Mouse (Mus musculus): ENCODE results near the gene Epn2. TPM values are rescaled to one million over a fixed set of nuclear protein-coding genes. Genes with fewer than 3 reads are reported as not detected.

Epn2 gene
- total and polyA plus RNA-seq, 3 experiments = 7.2 to 13.8 (median 10.1) TPM

GRCm38 (mm10) chr11:61578983-61579877, at the start of gene Epn2 (continued):
- no peak for TF ChIP-seq TBP (conservative IDR thresholded peaks at IDR 0.05; ENCODE audit: low read depth, low read length)

DNA sequence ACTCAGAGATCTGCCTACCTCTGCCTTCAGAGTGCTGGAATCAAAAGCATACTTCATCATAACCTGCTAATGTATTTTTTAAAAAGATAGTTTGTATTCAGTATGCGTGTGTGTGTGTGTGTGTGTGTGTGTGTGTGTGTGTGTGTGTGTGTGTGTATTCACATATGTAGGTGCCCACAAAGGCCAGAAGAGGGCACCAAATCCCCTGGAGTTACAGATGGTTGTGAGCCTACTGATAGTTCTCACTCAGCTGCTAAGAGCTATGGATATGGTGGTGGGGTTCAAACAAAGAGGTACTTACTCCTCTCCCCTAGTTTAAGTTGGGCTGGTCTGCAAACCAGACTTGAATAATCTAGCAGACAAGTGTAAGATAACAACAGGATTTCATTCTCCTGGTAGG, 47.0 kb upstream of the Epn2 start:
- no peak for DNase-seq (ENCODE audit: extremely low read depth)
- Histone ChIP-seq H3K9ac (ENCODE audit: insufficient read depth, low read depth) (no peak overlapping the region), H3K4me2 (ENCODE audit: insufficient read depth, low read depth, poor library complexity, severe bottlenecking) (no peak overlapping the region), H3K36me3 (replicated peaks in 1 of 2; ENCODE audit: control insufficient read depth in 1 of 2, insufficient read depth in 1 of 2, low read length in 1 of 2) (peaks cover 0 to 2% of the 10 kb centered on the region in 2 experiments), H3K27me3 (replicated peaks) (no peaks in the 10 kb centered on the region), H3K79me2 (replicated peaks; ENCODE audit: control insufficient read depth, extremely low read depth, insufficient read depth, poor library complexity, severe bottlenecking) (no peaks in the 10 kb centered on the region), H3K27ac (ENCODE audit: insufficient read depth, low read depth) (no peak overlapping the region), H3K4me3 (replicated peaks in 1 of 3; ENCODE audit: low read depth in 2 of 3, low read length in 2 of 3, poor library complexity in 1 of 3) (no peak overlapping the region), H3K9me3 (replicated peaks; ENCODE audit: low read length) (peaks cover 38% of the 10 kb centered on the region), H3K4me1 (ENCODE audit: control insufficient read depth in 1 of 2, insufficient read depth in 2 of 2) (no peaks in the 10 kb centered on the region)
- in situ Hi-C loops (cut with MboI; ENCODE audit: low pct_ligation_motif_present, low pct_unique_long_range_greater_than_20kb, low sequenced_read_pairs) = no loop called here
- dilution Hi-C loops (cut with MboI; ENCODE audit: extremely low pct_ligation_motif_present, extremely low pct_unique_long_range_greater_than_20kb, low sequenced_read_pairs) = no loop called here
- TF ChIP-seq RAD21 (IDR thresholded peaks at IDR 0.05; ENCODE audit: low read depth, low read length) = peak; percentile 22
- no peak for TF ChIP-seq TCF12 (IDR thresholded peaks at IDR 0.05; ENCODE audit: low read depth, low read length)
- TF ChIP-seq IRF4 (IDR thresholded peaks at IDR 0.05; ENCODE audit: low read depth, low read length) = no peak
- TF ChIP-seq MYC (IDR thresholded peaks at IDR 0.05; ENCODE audit: low read depth, low read length) = no peak
- TF ChIP-seq ZMIZ1 (IDR thresholded peaks at IDR 0.05; ENCODE audit: low read depth, low read length) = no peak
- TF ChIP-seq UBTF (IDR thresholded peaks at IDR 0.05; ENCODE audit: low read depth, low read length) = no peak
- TF ChIP-seq SMC3 (IDR thresholded peaks at IDR 0.05; ENCODE audit: low read depth, low read length) = peak; percentile 14; the same call in 1 of the 2 replicates
- no peak for TF ChIP-seq MEF2A (IDR thresholded peaks at IDR 0.05; ENCODE audit: borderline replicate concordance, low read depth, low read length)
- TF ChIP-seq NRF1 (IDR thresholded peaks at IDR 0.05; ENCODE audit: low read depth, low read length) = no peak
- TF ChIP-seq CTCF (conservative IDR thresholded peaks at IDR 0.05 in 1 of 2, IDR thresholded peaks at IDR 0.05 in 1 of 2; ENCODE audit: low read depth in 2 of 2, low read length in 2 of 2) = peak in 1 of 2 experiments; percentile 35; a peak in 2 of 4 replicates

DNA sequence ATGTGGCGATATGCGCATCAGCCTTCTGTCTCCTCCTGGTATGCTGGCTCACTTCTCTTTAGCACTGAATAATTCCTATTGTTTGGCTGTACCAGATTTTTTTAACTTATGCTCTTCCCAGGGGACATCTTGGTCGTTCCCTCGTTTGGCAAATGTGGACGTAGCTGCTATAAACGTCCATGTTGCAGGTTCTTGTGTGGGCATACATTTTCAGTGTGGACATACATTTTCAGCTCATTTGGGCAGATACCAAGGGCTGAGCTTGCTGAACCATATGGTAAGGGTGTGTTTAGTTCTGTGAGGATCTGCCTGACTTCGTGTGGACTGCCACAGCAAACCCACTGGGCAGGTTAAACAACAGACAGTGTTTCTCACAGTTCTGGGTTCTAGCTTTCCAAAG, 45.6 kb upstream of the Epn2 start:
- no peak overlapping the region for H3K27ac ChIP-seq (ENCODE audit: insufficient read depth, low read depth)
- peaks cover 29% of the 10 kb centered on the region for H3K9me3 ChIP-seq (replicated peaks; ENCODE audit: low read length)
- dilution Hi-C loops (cut with MboI; ENCODE audit: extremely low pct_ligation_motif_present, extremely low pct_unique_long_range_greater_than_20kb, low sequenced_read_pairs) = no loop called here
- no peak overlapping the region for H3K4me3 ChIP-seq (replicated peaks in 1 of 3; ENCODE audit: low read depth in 2 of 3, low read length in 2 of 3, poor library complexity in 1 of 3)
- H3K27me3 ChIP-seq (replicated peaks) = no peaks in the 10 kb centered on the region
- H3K9ac ChIP-seq (ENCODE audit: insufficient read depth, low read depth) = no peak overlapping the region
- in situ Hi-C loops (cut with MboI; ENCODE audit: low pct_ligation_motif_present, low pct_unique_long_range_greater_than_20kb, low sequenced_read_pairs) = no loop called here
- H3K4me1 ChIP-seq (ENCODE audit: control insufficient read depth in 1 of 2, insufficient read depth in 2 of 2) = peaks cover 2 to 8% of the 10 kb centered on the region in 2 experiments
- no peak for DNase-seq (ENCODE audit: extremely low read depth)
- no peak overlapping the region for H3K4me2 ChIP-seq (ENCODE audit: insufficient read depth, low read depth, poor library complexity, severe bottlenecking)
- H3K79me2 ChIP-seq (replicated peaks; ENCODE audit: control insufficient read depth, extremely low read depth, insufficient read depth, poor library complexity, severe bottlenecking) = no peaks in the 10 kb centered on the region
- peaks cover 0 to 2% of the 10 kb centered on the region in 2 experiments for H3K36me3 ChIP-seq (replicated peaks in 1 of 2; ENCODE audit: control insufficient read depth in 1 of 2, insufficient read depth in 1 of 2, low read length in 1 of 2)
- no peak for TF ChIP-seq RAD21 (IDR thresholded peaks at IDR 0.05; ENCODE audit: low read depth, low read length)
- TF ChIP-seq ZNF384 (IDR thresholded peaks at IDR 0.05; ENCODE audit: low read depth, low read length) = no peak
- no peak for TF ChIP-seq MXI1 (IDR thresholded peaks at IDR 0.05; ENCODE audit: low read depth, low read length)
- no peak for TF ChIP-seq MYC (IDR thresholded peaks at IDR 0.05; ENCODE audit: low read depth, low read length)
- TF ChIP-seq E2F4 (IDR thresholded peaks at IDR 0.05; ENCODE audit: insufficient replicate concordance, low read depth, low read length) = no peak
- no peak for TF ChIP-seq ZMIZ1 (IDR thresholded peaks at IDR 0.05; ENCODE audit: low read depth, low read length)
- no peak for TF ChIP-seq BHLHE40 (IDR thresholded peaks at IDR 0.05; ENCODE audit: low read depth, low read length)

Data from CH12.LX (cell line).